Mouse (Mus musculus): ENCODE measurements around the gene C1qtnf2.

- TF ChIP-seq POLR2A (IDR thresholded peaks at IDR 0.05; ENCODE audit: low read depth, low read length), result no peak
- no peak for TF ChIP-seq CTCF (conservative IDR thresholded peaks at IDR 0.05; ENCODE audit: insufficient read depth, insufficient read length, low read depth, low read length)
These were observed 57.5 kb downstream of the C1qtnf2 start for GRCm38 (mm10) chr11:43531619-43532018.

All from kidney, adult 2 months (tissue).